Mouse (Mus musculus) neutrophil, adult 5-6 weeks (primary cell): Measurements from ENCODE around the gene Pdzd2. TPM values are rescaled to one million over a fixed set of nuclear protein-coding genes. Genes with fewer than 3 reads are reported as not detected.
A peak's percentile ranks its signal among the peaks of the same experiment; 100 is the strongest.

ENCODE experiments used
- ATAC-seq: fragments of 151-379, 151-347 bp; 2 replicates; pipeline ENCODE4 v1.8.0; 2017; ENCODE audit warnings: mild to moderate bottlenecking, moderate TSS enrichment; ENCODE audit not compliant: insufficient number of reproducible peaks, poor library complexity, low FRiP score, severe bottlenecking; ENCODE audit errors: extremely low read depth
- total RNA-seq: library from RNA; stranded (forward); fragments of 200-1000 nt; gene quantifications from 2 replicates; pipeline ENCODE4 v1.2.3, GENCODE M21; 2017

Pdzd2 gene
- total RNA-seq, 1 experiment from 2014 or later, result 4.1 TPM

DNA sequence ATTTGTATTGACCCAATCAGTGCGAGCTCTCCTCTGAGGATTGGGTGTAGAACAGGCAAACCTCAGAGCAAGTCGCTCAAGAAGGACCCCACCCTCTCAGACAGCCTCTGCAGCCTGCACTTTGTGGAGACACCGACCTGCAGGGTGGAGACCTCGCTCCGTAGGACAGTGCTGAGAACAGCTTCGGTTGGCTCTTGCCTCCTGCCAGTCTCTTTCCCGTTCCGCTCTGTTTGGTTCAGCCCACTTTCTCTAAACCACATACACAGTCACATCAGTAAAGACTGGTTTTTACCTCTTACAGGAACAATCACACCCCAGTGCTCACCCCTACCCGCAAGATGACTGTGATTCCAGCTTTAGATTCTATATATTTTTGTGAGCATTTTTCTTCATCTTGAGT, 133.4 kb downstream of the Pdzd2 start:
- ATAC-seq, result no peak

DNA sequence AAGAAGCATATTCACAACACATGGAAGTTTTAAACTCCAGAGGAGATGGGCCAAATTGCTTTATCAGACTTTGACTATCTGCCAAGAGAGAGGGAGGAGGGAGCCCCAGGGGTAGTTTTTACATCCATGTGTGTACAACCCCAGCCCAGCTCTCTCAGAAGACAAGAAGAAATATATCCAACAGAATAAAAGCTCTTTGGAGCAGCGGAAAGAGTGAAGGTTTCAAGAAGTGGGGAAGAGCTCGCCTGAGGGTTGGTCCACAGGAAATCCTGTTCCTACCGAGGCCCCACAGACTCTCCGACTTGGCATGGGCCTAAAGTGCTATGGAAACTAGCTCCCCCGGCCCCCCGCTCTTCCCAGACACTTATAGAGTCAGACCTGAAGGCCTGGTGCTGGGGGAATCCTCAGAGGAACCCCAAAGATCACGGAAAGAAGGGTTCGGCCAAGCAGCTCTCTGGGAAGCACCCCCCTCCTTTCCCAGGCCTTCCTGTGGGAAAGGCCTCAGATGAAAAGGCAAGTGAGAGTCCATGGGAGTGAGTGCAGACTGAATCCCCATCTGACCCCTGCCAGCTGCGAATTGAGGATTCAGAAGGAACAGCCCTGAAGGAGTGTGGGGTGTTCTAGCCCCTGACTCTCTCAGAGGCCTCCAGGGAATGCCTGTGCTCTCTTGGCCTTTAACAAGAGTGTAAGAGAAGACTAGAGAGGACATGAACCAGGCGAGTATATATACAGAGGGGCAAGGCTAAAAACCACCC, 134.3 kb downstream of the Pdzd2 start:
- no peak for ATAC-seq

DNA sequence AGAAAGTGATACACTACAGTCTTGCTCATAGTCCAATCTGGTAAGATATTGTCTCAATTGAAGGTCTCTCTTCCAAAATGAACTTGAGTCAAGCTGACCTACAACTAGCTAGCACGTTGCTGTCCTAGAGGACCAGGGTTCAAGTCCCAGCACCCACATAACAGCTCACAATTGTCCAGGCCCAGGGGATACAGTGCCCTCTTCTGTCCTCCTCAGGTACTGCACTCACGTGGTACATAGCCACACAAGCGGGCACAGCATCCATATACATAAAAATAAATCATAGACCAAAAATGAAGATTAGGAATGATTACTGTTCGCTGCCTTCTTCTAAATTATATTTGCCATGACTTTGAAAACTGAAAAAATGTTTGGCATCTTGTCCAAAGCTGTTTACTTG, 136.1 kb downstream of the Pdzd2 start:
- ATAC-seq, result no peak

- no peak for ATAC-seq
Observed at GRCm38 (mm10) chr15:12593094-12593493, 146.6 kb downstream of the Pdzd2 start.

DNA sequence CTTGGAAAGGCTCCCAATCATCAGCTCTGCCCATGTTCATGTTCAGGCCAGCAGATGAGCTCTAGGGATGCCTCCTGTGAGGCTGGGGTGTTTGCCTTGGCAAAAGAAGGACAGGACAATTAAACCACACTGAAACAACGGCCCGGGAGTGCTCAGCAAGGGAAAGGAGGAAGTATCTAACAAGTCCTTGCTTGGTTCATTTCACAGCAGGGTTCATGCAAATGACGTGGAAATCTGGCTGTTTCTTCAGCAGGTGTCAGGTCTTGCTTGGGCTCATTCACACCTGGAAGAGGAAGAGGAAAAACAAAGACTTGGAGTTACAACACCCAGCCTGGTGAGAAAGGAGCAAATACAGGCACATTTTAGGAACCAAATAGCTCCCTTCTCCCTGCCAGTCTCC, 147.1 kb downstream of the Pdzd2 start:
- peak; percentile 51; the same call in 1 of the 2 replicates for ATAC-seq

DNA sequence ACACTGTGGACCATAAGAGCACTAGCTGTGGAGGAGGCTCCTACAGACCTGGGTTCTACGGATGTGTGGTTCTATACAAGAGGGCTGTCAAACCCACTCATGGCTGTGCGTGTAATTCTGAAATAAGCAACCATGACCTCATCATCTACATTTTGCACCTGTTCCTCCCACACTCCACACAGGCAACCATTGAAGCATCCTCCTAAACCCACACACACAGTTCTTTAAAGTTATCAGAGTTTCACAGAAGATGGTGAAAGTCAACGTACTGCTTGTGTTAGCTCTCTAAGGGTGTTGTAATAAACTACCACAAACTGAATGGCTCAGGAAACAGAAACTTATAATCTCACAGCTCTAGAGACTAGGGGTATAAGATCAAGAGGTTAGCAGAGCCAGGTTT, 151.1 kb downstream of the Pdzd2 start:
- ATAC-seq, result no peak

DNA sequence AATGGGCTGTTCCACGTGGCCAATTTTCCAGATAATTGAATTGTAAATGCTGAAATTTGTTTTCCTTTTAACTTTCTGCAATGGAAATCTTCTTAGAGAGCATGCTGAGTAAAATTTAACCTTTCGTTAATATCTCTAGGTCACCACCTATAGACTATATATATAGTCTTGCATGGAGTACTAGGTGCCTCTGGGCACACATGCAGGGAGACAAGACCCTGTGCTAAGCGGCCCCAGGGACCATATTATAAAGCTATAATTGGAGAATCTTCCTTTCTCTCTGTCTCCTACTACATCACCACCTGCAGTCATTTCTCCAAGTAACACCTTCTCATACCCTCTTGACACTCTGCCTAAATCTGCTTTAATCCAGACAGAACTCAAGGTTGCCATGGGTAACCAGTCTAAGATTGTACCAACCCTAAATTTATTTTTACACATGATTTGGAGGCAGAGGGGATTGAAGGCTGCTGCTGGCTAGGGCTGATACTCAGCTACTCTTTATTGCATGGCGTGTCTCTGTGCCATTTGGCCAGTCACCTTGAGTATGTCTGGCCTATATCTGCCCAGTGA, 152.8 kb downstream of the Pdzd2 start:
- ATAC-seq, result no peak

DNA sequence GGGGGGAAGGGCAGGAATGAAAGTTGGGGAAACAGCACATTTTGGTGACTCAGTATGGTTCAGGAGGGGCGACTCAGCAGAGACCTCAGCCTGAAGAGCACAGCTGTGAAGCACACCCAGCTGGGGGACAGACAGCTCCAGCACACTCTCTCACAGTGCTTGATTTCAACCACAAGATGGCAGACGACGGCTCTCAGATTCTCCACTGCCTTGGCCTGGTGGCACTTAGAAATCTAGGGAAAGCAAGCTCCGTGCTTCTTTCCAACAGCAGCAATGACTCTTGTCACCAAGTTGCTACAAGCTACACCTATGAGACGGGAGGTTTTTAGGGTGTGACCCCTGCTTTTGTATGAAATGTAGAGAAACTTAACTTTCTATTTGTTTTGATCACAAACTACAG, 153.6 kb downstream of the Pdzd2 start:
- peak; percentile 51; the same call in 1 of the 2 replicates for ATAC-seq

GRCm38 (mm10) chr15:12583051-12583450, 156.7 kb downstream of the Pdzd2 start:
- no peak for ATAC-seq

DNA sequence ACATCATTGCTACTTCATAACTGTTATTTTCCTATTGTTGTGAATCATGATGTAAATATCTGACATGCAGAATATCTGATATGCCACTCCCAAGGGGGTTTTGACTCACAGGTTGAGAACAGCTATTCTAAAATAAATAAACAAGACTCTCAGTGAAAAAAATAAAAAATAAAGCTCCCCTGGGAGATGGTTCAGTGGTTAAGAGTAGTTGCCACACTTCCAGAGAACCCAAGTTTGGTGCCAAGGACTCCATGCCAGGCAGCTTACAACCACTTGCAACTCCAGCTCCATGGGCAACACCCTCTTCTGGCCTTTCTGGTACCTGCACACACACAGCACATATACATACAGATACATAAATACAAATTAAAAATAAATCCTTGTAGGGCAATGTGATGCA, 157.3 kb downstream of the Pdzd2 start:
- ATAC-seq, result no peak

DNA sequence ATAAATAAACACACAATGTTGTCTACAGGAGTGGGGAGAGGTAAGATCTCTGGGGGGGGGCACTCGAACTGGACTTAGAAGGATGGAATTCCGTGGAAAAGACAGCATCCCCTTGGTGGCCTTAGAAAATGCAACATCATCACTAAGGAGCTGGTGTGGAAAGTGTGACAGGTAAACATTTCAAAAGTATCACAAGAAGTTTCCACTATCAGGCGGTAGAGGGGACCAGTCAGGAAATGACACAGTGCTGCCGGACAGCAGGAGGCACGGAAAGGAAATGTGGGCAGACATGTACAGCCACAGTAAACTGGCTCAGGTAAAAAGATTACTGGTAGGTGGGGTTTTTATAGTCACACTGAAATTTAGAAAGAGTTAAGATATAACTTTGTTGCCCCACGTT, 160.5 kb downstream of the Pdzd2 start:
- no peak for ATAC-seq

- no peak for ATAC-seq
Observed at GRCm38 (mm10) chr15:12578276-12578675, 161.4 kb downstream of the Pdzd2 start.

GRCm38 (mm10) chr15:12577715-12578114, 162.0 kb downstream of the Pdzd2 start:
- no peak for ATAC-seq

- ATAC-seq, result no peak
Observed at GRCm38 (mm10) chr15:12577054-12577696, 162.5 kb downstream of the Pdzd2 start.

DNA sequence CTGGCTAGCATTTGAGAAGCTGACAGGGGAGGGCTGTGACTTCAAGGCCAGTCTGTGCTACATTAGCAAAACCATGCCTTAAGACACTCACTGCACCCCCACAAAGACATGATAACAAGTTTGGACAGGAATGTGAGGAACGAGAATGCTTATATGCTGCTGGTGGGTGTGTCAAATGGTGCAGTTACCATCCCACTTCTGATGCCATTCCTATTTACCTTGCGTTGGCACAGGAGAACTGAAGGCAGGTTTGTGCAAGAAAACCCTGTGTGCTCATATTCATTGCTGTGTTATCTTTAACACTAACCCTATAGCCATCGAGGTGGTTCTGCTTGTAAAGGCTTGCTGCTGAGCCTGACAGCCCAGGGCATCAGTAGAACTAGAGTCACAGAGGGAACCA, 166.1 kb downstream of the Pdzd2 start:
- no peak for ATAC-seq

DNA sequence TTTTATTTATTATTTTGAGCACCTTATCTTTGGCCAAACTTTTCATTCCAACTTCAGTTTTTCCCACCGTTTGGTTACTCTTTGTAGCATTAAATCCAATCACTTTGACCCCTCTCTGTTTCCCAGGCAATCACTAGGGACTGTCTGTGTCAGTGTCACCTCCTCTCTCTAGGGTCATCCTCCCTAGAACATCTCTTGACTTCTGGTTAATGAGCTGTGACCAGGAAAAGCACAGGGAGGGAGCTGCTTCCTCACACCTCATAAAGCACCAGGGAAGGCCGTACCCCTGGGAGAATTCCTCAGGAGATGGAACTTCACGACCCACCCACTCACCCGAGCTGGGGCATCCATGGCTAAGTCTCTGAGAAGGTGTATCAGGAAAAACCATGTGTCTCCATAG, 168.6 kb downstream of the Pdzd2 start:
- ATAC-seq, result no peak

GRCm38 (mm10) chr15:12566637-12567440, 172.9 kb downstream of the Pdzd2 start:
- no peak for ATAC-seq

DNA sequence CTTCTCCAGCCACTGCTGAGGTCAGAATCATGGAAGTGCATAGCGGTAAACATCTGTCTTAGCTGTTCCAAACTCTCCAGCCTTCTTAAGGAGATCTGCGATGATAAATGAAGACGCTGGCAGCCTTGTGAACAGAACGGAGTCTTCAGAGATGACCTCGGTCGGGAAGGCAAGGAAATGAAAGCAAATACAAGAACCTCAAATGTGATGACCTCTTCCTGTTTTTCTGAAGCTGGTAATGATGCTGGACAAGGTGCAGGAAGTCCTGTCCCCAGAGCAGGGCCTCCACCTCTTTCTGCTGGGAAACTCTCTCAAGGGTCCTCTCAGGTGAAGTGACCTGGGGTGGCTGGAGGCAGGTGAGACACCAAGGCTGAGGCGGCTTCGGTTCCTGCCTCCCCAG, 174.4 kb downstream of the Pdzd2 start:
- ATAC-seq, result 0 out of 2 replicates have a peak, but pooled peaks have one; percentile 13

GRCm38 (mm10) chr15:12560505-12560904, 179.2 kb downstream of the Pdzd2 start:
- no peak for ATAC-seq
